Mouse (Mus musculus): Measurements from ENCODE around the gene Oxnad1. TPM values are rescaled to one million over a fixed set of nuclear protein-coding genes. Genes with fewer than 3 reads are reported as not detected.
"Not testable (repeated sequence)": the region's sequence is repeated elsewhere in the genome, so short reads cannot be mapped to it uniquely, and the experiment has no call there.

The Oxnad1 gene
- polyA plus RNA-seq, 1 experiment from 2014 or later = 25.6 TPM

DNA sequence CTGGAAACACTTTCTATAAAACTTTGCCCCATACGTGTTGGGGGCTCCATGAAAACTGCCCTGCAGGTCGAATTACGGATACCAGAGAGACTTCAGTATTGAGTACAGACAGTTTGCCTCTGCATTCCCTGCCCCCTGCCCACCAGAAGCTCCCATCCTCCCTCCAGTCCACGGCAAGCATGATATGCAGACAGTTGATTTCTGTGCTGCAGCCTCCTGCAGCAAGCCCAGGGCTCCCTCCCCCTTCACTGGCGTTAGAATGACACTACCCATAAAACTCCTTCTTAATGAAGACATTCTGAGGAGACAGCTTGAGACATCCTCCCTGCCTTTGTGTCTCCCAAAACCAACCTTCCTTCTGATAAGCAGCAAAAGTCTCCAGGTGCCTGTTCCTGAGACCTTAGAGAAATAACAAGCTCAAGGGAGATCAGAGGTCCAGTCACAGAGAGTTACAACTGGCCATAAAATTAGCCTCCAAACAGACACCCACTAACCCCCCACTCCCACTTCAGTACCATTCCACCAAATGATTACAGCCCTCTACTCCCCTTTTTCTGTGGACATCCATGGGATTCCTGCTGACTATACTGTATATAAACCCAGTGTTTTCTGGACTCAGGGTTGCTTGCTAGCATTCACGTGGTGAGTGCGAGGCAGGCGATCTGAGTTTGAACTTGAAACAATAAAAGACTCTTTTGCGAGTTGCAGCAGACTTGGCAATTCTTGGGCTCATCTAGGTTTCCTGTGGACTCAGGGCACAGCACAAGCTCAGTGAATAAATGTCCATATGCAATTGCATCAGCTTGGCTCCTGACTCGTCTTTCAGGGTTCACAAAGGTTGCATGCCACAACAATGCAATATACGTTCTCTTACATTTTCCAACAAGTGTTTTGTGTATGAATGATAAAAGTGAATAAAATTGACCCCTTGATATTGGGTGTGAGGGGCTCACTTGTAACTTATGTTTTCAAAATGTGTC is 36.1 kb downstream of the Oxnad1 start:
- H3K4me1 ChIP-seq (ENCODE audit: control insufficient read depth, insufficient read depth, low read length) = no peaks in the 10 kb centered on the region
- no peak overlapping the region for H3K9ac ChIP-seq (ENCODE audit: low read depth, low read length)
- H3K36me3 ChIP-seq (ENCODE audit: control insufficient read depth, insufficient read depth, low read length) = no peaks in the 10 kb centered on the region
- H3K4me2 ChIP-seq = no peak overlapping the region
- WGBS (ENCODE audit: insufficient replicate concordance) = 67% methylated on average over 11 of the region's 11 CpGs
- H3K9me3 ChIP-seq (replicated peaks; ENCODE audit: control insufficient read depth, low read length) = no peaks in the 10 kb centered on the region
- H3K27me3 ChIP-seq (ENCODE audit: control insufficient read depth, insufficient read depth, low read length) = no peaks in the 10 kb centered on the region
- no peak overlapping the region for H3K27ac ChIP-seq (ENCODE audit: low read depth, low read length)
- no peak for ATAC-seq (replicated peaks; ENCODE audit: insufficient number of reproducible peaks, low FRiP score, low TSS enrichment)
- H3K4me3 ChIP-seq (ENCODE audit: low read depth, low read length) = no peak overlapping the region

DNA sequence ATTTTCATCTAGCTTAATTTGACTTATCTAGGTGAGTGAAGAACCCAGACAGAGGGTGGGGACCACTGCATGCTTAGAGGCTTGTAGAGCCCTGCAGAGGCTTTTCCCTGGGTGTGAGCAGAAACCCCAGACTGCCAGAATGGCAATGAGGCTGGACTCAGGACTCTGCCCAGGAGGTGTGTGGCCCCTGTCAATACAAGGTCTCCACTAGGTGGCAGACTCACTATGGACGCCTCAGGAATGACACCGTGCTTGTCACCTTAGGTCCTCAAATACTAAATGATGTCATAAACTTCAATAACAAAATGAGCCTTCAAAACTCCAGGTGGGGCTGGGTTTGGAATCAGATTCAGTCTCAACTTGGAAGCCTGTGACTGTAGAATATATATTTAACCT is 36.7 kb downstream of the Oxnad1 start:
- Histone ChIP-seq H3K4me3 (ENCODE audit: low read depth, low read length) (no peak overlapping the region), H3K4me1 (ENCODE audit: control insufficient read depth, insufficient read depth, low read length) (no peaks in the 10 kb centered on the region), H3K4me2 (no peak overlapping the region), H3K27me3 (ENCODE audit: control insufficient read depth, insufficient read depth, low read length) (no peaks in the 10 kb centered on the region), H3K36me3 (ENCODE audit: control insufficient read depth, insufficient read depth, low read length) (no peaks in the 10 kb centered on the region), H3K9me3 (replicated peaks; ENCODE audit: control insufficient read depth, low read length) (no peaks in the 10 kb centered on the region), H3K27ac (ENCODE audit: low read depth, low read length) (no peak overlapping the region), H3K9ac (ENCODE audit: low read depth, low read length) (no peak overlapping the region)
- 45% methylated on average over 2 of the region's 2 CpGs for WGBS (ENCODE audit: insufficient replicate concordance)
- ATAC-seq (replicated peaks; ENCODE audit: insufficient number of reproducible peaks, low FRiP score, low TSS enrichment) = no peak

GRCm38 (mm10) chr14:32124261-32124660 is 39.1 kb downstream of the Oxnad1 start:
- no peaks in the 10 kb centered on the region for H3K27me3 ChIP-seq (ENCODE audit: control insufficient read depth, insufficient read depth, low read length)
- no peaks in the 10 kb centered on the region for H3K36me3 ChIP-seq (ENCODE audit: control insufficient read depth, insufficient read depth, low read length)
- H3K4me3 ChIP-seq (ENCODE audit: low read depth, low read length) = no peak overlapping the region
- H3K9ac ChIP-seq (ENCODE audit: low read depth, low read length) = no peak overlapping the region
- no peaks in the 10 kb centered on the region for H3K4me1 ChIP-seq (ENCODE audit: control insufficient read depth, insufficient read depth, low read length)
- no peak for ATAC-seq (replicated peaks; ENCODE audit: insufficient number of reproducible peaks, low FRiP score, low TSS enrichment)
- 61% methylated on average over 3 of the region's 3 CpGs for WGBS (ENCODE audit: insufficient replicate concordance)
- H3K9me3 ChIP-seq (replicated peaks; ENCODE audit: control insufficient read depth, low read length) = no peaks in the 10 kb centered on the region
- H3K27ac ChIP-seq (ENCODE audit: low read depth, low read length) = no peak overlapping the region
- H3K4me2 ChIP-seq = no peak overlapping the region

- WGBS (ENCODE audit: insufficient replicate concordance) = 76% methylated on average over 5 of the region's 5 CpGs
- H3K4me3 ChIP-seq (ENCODE audit: low read depth, low read length); H3K27ac ChIP-seq (ENCODE audit: low read depth, low read length); H3K27me3 ChIP-seq (ENCODE audit: control insufficient read depth, insufficient read depth, low read length); H3K9ac ChIP-seq (ENCODE audit: low read depth, low read length); H3K4me2 ChIP-seq; H3K4me1 ChIP-seq (ENCODE audit: control insufficient read depth, insufficient read depth, low read length); H3K36me3 ChIP-seq (ENCODE audit: control insufficient read depth, insufficient read depth, low read length); ATAC-seq (replicated peaks; ENCODE audit: insufficient number of reproducible peaks, low FRiP score, low TSS enrichment); H3K9me3 ChIP-seq (replicated peaks; ENCODE audit: control insufficient read depth, low read length): not testable (repeated sequence)
Observed at GRCm38 (mm10) chr14:32125256-32125655, 40.1 kb downstream of the Oxnad1 start.

DNA sequence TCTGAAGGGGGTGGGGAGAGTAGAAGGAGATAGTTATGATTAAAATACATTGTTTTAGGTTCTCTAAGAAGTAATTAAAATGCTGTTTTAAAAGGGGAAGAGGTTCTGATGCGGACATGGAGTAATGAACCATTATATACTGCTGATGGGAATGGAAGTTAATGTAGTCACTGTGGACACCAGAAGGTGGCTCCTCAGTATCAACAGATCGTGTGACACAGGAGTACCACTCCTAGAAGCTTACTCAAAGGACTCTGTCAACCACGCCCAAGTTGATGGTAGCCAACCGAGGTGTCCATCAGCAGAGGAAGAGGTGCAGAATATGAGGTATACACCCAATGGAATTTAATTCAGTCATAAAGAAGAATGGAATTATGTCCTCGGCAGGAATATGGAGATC is 43.2 kb downstream of the Oxnad1 start:
- Histone ChIP-seq H3K27me3 (ENCODE audit: control insufficient read depth, insufficient read depth, low read length) (no peaks in the 10 kb centered on the region), H3K4me2 (no peak overlapping the region), H3K4me1 (ENCODE audit: control insufficient read depth, insufficient read depth, low read length) (peaks cover 2% of the 10 kb centered on the region; the same call in 1 of the 2 replicates), H3K4me3 (ENCODE audit: low read depth, low read length) (no peak overlapping the region), H3K9ac (ENCODE audit: low read depth, low read length) (no peak overlapping the region), H3K9me3 (replicated peaks; ENCODE audit: control insufficient read depth, low read length) (no peaks in the 10 kb centered on the region), H3K27ac (ENCODE audit: low read depth, low read length) (no peak overlapping the region), H3K36me3 (ENCODE audit: control insufficient read depth, insufficient read depth, low read length) (no peaks in the 10 kb centered on the region)
- 67% methylated on average over 5 of the region's 5 CpGs for WGBS (ENCODE audit: insufficient replicate concordance)
- no peak for ATAC-seq (replicated peaks; ENCODE audit: insufficient number of reproducible peaks, low FRiP score, low TSS enrichment)

DNA sequence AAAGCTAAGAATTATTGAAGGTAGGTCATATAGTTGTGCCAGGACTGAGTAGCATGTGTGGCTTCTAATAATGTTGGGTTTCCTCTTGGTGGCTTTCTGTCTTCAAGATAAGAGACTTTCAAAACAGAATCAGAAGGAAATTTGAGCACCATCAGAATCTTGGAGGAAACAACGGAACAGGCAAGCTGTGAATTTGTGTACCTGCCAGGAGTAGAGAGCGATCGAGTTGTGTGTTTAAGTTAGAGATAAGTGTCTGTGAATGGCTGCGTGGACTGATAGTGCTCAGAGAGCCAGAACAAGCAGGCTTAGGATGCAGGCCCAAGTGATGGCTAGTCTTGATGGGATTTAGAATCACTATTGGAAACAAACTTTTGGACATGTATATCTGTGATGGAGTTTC is 46.7 kb downstream of the Oxnad1 start:
- Histone ChIP-seq H3K9ac (ENCODE audit: low read depth, low read length) (no peak overlapping the region), H3K36me3 (ENCODE audit: control insufficient read depth, insufficient read depth, low read length) (no peaks in the 10 kb centered on the region), H3K4me1 (ENCODE audit: control insufficient read depth, insufficient read depth, low read length) (peaks cover 18% of the 10 kb centered on the region), H3K4me2 (no peak overlapping the region), H3K4me3 (ENCODE audit: low read depth, low read length) (no peak overlapping the region), H3K27ac (ENCODE audit: low read depth, low read length) (no peak overlapping the region), H3K27me3 (ENCODE audit: control insufficient read depth, insufficient read depth, low read length) (no peaks in the 10 kb centered on the region), H3K9me3 (replicated peaks; ENCODE audit: control insufficient read depth, low read length) (no peaks in the 10 kb centered on the region)
- WGBS (ENCODE audit: insufficient replicate concordance) = 21% methylated on average over 4 of the region's 4 CpGs
- no peak for ATAC-seq (replicated peaks; ENCODE audit: insufficient number of reproducible peaks, low FRiP score, low TSS enrichment)

- Histone ChIP-seq H3K4me2 (peak overlapping the region; percentile 45), H3K27ac (ENCODE audit: low read depth, low read length) (peak overlapping the region; percentile 67), H3K27me3 (ENCODE audit: control insufficient read depth, insufficient read depth, low read length) (no peaks in the 10 kb centered on the region), H3K9me3 (replicated peaks; ENCODE audit: control insufficient read depth, low read length) (no peaks in the 10 kb centered on the region), H3K9ac (ENCODE audit: low read depth, low read length) (0 out of 2 replicates have a peak overlapping the region, but pooled peaks have one; percentile 1), H3K36me3 (ENCODE audit: control insufficient read depth, insufficient read depth, low read length) (no peaks in the 10 kb centered on the region), H3K4me3 (ENCODE audit: low read depth, low read length) (no peak overlapping the region), H3K4me1 (ENCODE audit: control insufficient read depth, insufficient read depth, low read length) (peaks cover 18% of the 10 kb centered on the region)
- peak; percentile 74 for ATAC-seq (replicated peaks; ENCODE audit: insufficient number of reproducible peaks, low FRiP score, low TSS enrichment)
- WGBS (ENCODE audit: insufficient replicate concordance) = 16% methylated on average over 2 of the region's 2 CpGs
Observed at GRCm38 (mm10) chr14:32134293-32134692, 49.1 kb downstream of the Oxnad1 start.

GRCm38 (mm10) chr14:32136467-32136866 is 51.3 kb downstream of the Oxnad1 start:
- not testable (repeated sequence) for H3K9me3 ChIP-seq (replicated peaks; ENCODE audit: control insufficient read depth, low read length); ATAC-seq (replicated peaks; ENCODE audit: insufficient number of reproducible peaks, low FRiP score, low TSS enrichment); H3K4me3 ChIP-seq (ENCODE audit: low read depth, low read length); H3K36me3 ChIP-seq (ENCODE audit: control insufficient read depth, insufficient read depth, low read length); H3K27ac ChIP-seq (ENCODE audit: low read depth, low read length); H3K27me3 ChIP-seq (ENCODE audit: control insufficient read depth, insufficient read depth, low read length); H3K4me2 ChIP-seq; H3K9ac ChIP-seq (ENCODE audit: low read depth, low read length)
- peaks cover 18% of the 10 kb centered on the region for H3K4me1 ChIP-seq (ENCODE audit: control insufficient read depth, insufficient read depth, low read length)
- 46% methylated on average over 3 of the region's 3 CpGs for WGBS (ENCODE audit: insufficient replicate concordance)

Measured in heart, embryonic 11.5 days (tissue).